Mouse (Mus musculus) megakaryocyte-erythroid progenitor cell, adult 5 weeks (primary cell): ENCODE measurements around the gene Atp6v1g1. TPM values are rescaled to one million over a fixed set of nuclear protein-coding genes. Genes with fewer than 3 reads are reported as not detected.

ENCODE experiments used
- polyA plus RNA-seq: library from polyadenylated mRNA; stranded (reverse); fragments of >175 nt; gene quantifications from 2 replicates; pipeline ENCODE4 v1.2.3, GENCODE M21; 2012

The Atp6v1g1 gene
- 105 and 115 TPM in 2 replicates for polyA plus RNA-seq

DNA sequence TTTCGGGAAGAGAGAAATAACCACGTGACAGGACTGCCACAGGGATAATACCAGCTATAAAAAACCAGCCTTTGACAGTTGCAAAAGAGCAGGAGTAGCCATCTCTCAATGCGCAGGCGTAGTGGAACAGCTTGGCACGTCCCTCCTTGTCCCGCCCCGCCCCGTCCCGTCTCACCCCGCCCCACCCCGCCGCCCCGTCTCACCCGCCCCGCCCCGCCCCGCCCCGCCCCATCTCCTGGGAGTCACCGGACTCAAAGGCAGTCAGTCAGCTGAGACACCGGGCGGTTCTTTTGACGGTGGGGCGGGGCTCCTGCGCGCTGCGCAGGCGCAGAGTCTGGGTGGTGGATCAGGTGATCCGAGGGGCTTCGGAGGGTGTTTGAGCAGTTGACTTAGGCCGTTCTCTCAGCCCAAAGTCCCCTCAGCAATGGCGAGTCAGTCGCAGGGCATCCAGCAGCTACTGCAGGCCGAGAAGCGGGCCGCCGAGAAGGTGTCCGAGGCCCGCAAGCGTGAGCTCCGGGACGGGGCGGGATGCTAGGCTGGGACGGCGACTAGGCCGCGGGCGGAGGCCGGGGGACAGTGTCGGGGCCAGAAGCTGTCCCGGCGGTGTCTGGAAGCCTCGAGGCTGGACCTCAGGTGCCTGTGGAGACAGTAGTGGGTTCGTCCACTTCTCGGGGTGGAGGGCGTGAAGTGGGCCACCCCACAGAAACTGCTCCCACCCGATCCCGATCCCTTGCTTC is at the start of gene Atp6v1g1:
TSS of gene Atp6v1g1 (plus strand) at position 279 of the 737 bp plus-strand sequence.

DNA sequence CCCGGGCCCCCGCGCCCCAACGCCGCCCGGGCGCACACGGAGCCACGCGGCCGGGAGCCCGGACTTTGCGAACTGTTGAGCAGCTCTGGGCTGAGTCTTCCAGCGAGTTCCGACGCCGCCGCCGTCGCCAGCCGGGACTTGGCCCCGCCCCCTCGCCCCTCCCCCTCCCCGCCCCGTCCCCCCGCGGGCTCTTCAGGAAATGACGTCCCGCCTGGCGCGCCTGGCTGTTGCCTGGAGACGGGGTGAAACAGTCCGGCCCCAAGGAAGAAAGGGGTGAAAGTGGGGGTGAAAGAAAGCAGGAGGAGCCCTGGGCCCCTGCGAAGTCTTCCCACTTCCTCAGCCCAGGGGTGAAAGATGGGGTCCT is 48.7 kb upstream of the Atp6v1g1 start, which contains the start of gene Whrn:
TSS of gene Whrn (minus strand) at position 77 of the 364 bp plus-strand sequence.

DNA sequence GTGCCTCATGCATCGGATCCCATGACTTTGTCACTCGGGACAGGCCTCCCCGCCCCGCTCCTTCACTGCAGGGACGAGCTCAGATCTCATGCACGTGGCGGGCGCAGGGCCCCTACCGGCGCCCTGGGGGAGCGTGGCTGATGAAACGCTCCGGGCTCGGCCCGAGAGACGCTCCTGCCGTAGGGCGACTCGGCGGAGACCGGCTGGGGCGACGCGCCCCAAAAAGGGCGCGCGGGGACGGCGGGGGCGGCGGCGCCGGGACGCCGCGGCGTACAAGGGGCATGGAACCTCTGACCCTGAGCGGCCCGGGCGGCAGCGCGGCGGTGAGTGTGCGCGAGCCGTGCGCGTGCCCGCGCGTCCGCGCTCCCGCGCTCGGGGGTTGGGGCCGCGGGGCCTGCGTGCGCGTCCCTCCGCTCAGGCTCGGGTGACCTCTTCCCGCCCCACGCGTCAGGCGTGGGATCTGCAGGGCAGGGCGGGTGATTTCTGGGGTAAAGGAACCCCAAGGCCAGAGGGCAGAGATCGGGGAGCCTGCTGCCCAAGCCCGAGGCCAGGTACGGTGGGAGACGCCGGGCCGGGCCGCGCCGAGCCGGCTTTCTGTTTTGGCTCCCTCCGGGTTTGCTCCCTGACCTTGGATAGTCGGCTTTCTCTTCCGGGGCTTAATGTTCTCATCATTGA is 14.0 kb downstream of the Atp6v1g1 start, which contains the start of gene Tmem268:
TSS of gene Tmem268 (plus strand) at position 375 of the 675 bp plus-strand sequence.

Other genes starting within 250 kb of the Atp6v1g1 start
- 0.23 and 1.4 TPM in 2 replicates for gene Orm1, start 200.2 kb upstream of the Atp6v1g1 start, polyA plus RNA-seq
- gene Orm3, start 188.6 kb upstream of the Atp6v1g1 start, polyA plus RNA-seq: 0.07 TPM in 1 of 2 replicates, not detected in the other
- gene Orm2, start 182.3 kb upstream of the Atp6v1g1 start, polyA plus RNA-seq: not detected in 2 replicates
- gene Akna, start 141.4 kb upstream of the Atp6v1g1 start, polyA plus RNA-seq: 61.6 and 76.7 TPM in 2 replicates
- gene Whrn, start 48.8 kb upstream of the Atp6v1g1 start, polyA plus RNA-seq: 11.8 and 14.1 TPM in 2 replicates
- gene Tmem268, start 14.0 kb downstream of the Atp6v1g1 start, polyA plus RNA-seq: 4.7 and 7.0 TPM in 2 replicates
- not detected in 2 replicates for gene Gm11213, start 60.5 kb downstream of the Atp6v1g1 start, polyA plus RNA-seq
- not detected in 2 replicates for gene Tex48, start 77.7 kb downstream of the Atp6v1g1 start, polyA plus RNA-seq
- not detected in 2 replicates for gene Gm11214, start 118.6 kb downstream of the Atp6v1g1 start, polyA plus RNA-seq
- gene Tnfsf15, start 200.3 kb downstream of the Atp6v1g1 start, polyA plus RNA-seq: not detected in 2 replicates